Mouse (Mus musculus): ENCODE data around the gene Vgll1. TPM values are rescaled to one million over a fixed set of nuclear protein-coding genes. Genes with fewer than 3 reads are reported as not detected.

Gene Vgll1
- total RNA-seq (2018; cell fraction: chromatin; rRNA removed) = not detected
- not detected for total RNA-seq (2018; cell fraction: cytosol; rRNA removed)
- not detected for total RNA-seq (2018; cell fraction: nucleus; rRNA removed)
- polyA plus RNA-seq (2018) = not detected in 3 replicates

DNA sequence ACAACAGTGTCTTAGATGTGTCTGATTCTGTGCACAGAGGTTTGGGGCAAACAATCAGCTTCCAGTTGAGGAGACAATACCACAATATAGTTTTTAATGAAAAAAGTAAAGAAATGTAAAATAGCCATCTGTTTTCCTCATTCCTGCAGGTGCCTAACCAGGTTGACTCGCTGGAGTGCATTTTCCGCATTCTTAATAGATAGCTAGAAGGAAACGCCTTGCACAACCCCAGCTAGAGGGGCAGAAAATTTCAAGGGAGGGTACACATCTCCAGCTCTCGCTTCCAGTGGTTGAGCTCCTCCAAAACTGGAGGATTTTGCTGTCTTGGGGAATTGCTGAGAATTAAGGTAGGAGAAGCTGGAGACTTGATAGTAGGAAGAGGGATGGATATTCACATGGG is at the start of gene Vgll1:
TSS of gene Vgll1 (plus strand) at position 301 of the 400 bp plus-strand sequence.
- H3K27ac ChIP-seq = no peak within 1 kb of the TSS
- WGBS (ENCODE audit: missing documents) = 84% methylated on average over 4 of the region's 4 CpGs
- no peak within 1 kb of the TSS for H3K4me3 ChIP-seq (ENCODE audit: inconsistent target)
- H3K79me2 ChIP-seq (ENCODE audit: inconsistent target) = no peaks in the 10 kb centered on the region
- no peaks in the 10 kb centered on the region for H3K36me3 ChIP-seq (ENCODE audit: inconsistent target)

DNA sequence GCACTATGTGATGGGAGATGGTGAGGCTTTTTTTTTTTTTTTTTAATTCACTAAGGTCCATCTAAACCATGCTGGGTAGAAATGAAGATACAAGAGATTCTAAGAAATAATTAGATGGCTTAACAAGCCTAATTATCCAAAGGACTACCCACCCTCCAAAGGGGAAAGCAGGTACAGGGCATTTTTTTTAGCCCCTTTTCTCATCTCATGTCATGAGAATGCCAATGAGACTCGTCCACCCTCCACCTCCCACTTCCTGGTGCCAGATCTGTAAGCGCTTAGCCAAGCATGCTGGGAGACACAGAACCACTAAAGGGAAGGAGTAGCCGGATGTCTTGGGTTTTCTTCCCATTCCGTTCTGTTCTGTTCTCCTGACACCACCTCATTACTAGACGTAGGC is 45.1 kb upstream of the Vgll1 start, which contains the start of gene Brs3:
TSS of gene Brs3 (plus strand) at position 301 of the 400 bp plus-strand sequence.
- 81% methylated on average over 5 of the region's 5 CpGs for WGBS (ENCODE audit: missing documents)
- no peak within 1 kb of the TSS for H3K27ac ChIP-seq
- no peak within 1 kb of the TSS for H3K4me3 ChIP-seq (ENCODE audit: inconsistent target)
- no peaks in the 10 kb centered on the region for H3K79me2 ChIP-seq (ENCODE audit: inconsistent target)
- H3K36me3 ChIP-seq (ENCODE audit: inconsistent target) = no peaks in the 10 kb centered on the region

DNA sequence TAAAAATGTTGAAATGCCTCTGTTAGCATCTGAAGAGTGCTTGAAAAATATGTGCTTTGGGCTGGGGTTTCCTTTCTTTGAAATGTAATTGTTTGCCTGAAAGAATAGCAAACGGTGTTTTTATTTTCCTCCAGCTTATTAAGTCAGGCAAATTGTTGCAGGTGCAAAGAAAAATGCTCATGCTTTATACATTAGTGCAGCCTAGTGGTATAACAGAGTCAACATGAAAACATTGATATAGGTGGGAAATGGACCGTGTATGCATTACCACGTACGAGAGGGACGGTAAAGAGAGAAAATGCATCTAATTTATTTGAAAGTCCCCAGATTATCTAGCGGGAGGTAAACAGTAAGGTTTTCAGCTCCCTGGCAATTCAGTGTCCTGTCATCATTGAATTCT is 44.0 kb upstream of the Vgll1 start:
- no peaks in the 10 kb centered on the region for H3K36me3 ChIP-seq (ENCODE audit: inconsistent target)
- H3K79me2 ChIP-seq (ENCODE audit: inconsistent target) = no peaks in the 10 kb centered on the region
- H3K4me3 ChIP-seq (ENCODE audit: inconsistent target) = no peak overlapping the region
- 82% methylated on average over 6 of the region's 6 CpGs for WGBS (ENCODE audit: missing documents)
- H3K27ac ChIP-seq = no peak overlapping the region

DNA sequence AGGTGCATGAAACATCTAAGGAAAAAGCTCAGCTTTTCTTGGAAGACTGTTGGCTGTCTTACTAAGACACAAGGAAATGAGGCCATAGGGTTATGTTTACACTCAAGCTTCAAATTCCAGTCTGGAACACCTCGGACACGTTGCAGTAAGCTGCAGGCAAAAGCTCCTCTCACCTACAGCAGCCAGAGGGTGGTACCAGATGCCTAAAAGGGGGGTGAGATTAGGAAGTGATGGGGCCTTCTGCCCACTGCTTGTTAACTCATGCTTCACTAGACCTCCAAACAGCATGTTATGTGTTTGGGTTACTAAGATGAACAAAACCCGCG is 35.1 kb upstream of the Vgll1 start:
- 13% methylated on average over 4 of the region's 4 CpGs for WGBS (ENCODE audit: missing documents)
- Histone ChIP-seq H3K4me3 (ENCODE audit: inconsistent target) (peak overlapping the region; percentile 38), H3K27ac (peak overlapping the region; percentile 46; the same call in 1 of the 2 replicates), H3K36me3 (ENCODE audit: inconsistent target) (no peaks in the 10 kb centered on the region), H3K79me2 (ENCODE audit: inconsistent target) (no peaks in the 10 kb centered on the region)

DNA sequence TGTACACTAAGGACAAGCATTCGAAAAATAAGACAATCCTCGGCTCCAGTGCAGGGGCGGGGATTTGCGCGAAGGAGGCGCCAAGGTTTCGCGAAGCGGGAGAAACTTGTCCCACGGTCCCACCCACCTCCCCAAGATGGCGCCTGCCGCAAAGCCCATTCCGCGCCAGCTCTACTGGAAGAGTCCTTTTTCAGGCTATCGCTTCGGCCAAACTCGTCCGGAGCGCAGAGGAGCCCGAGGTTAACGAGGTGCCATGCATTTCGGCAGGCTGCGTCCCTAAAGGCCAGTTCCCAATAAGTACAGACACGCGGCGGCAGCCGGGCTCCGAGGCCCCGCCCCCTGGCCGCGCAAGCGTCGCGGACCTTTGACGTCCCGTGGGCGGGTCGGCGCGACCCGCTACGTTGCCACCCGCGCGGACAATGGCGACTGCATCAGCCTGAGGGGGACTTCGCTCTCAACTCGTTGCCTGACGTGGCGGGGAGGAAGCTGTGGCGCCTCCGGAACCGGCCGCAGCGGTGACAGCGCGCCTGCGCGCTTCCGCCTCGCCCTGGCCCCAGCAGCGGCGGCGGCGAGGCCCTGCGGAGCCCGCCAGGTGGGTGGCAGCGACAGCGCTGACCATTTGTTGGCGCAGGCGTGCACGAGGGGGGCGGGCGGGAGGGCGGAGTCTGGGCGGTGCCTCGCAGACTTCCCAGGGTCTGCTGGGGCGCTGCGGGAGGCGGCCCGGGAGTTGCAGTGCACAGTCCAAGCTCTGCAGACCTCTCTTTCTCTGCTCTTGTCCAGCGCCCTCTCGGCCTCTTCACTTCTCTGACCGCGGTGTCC is 34.5 kb upstream of the Vgll1 start, which contains the start of gene Htatsf1:
TSS of gene Htatsf1 (plus strand) at position 410 of the 819 bp plus-strand sequence.
- WGBS (ENCODE audit: missing documents) = 16% methylated on average over 66 of the region's 85 CpGs
- no peaks in the 10 kb centered on the region for H3K79me2 ChIP-seq (ENCODE audit: inconsistent target)
- peak within 1 kb of the TSS; percentile 46 for H3K27ac ChIP-seq
- no peaks in the 10 kb centered on the region for H3K36me3 ChIP-seq (ENCODE audit: inconsistent target)
- peak within 1 kb of the TSS; percentile 59 for H3K4me3 ChIP-seq (ENCODE audit: inconsistent target)

DNA sequence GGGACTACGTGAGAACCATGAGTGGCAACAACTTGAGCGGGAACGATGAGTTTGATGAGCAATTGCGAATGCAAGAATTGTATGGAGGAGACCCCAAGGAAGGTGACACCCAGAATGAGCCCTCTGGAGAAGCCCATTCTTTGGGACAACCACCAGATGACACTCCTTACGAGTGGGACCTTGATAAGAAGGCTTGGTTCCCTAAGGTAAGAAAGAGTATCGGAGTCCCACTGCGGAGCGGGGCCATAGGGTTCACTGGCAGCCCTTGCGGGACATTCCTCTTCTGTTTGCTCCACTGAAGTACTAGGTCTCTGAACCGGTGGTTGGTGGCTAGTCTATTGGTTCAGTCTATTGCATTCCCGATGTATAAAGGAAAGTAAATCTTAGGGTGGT is 33.9 kb upstream of the Vgll1 start:
- peak overlapping the region; percentile 59 for H3K4me3 ChIP-seq (ENCODE audit: inconsistent target)
- WGBS (ENCODE audit: missing documents) = 29% methylated on average over 11 of the region's 11 CpGs
- no peak overlapping the region for H3K27ac ChIP-seq
- H3K79me2 ChIP-seq (ENCODE audit: inconsistent target) = no peaks in the 10 kb centered on the region
- no peaks in the 10 kb centered on the region for H3K36me3 ChIP-seq (ENCODE audit: inconsistent target)

DNA sequence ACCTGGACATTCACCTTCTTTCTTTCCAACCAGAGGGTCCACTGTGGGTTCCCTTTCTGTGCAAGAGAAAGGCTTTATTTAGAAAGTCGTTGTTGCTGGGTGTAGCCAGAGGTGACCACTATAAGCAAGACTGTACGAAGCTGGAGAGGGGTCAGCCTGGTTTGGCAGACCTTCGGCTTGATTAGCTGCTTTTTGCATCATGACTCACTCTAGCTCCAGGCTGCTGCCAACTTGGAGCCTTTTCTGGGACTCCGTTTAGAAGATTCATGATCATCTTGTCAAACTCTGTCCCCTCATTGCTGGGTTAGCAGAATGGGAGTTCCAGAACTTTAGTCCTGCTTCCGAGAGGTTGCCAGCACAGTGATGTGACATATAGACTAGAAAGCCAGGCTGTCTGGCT is 6.4 kb upstream of the Vgll1 start:
- Histone ChIP-seq H3K36me3 (ENCODE audit: inconsistent target) (no peaks in the 10 kb centered on the region), H3K27ac (no peak overlapping the region), H3K79me2 (ENCODE audit: inconsistent target) (no peaks in the 10 kb centered on the region), H3K4me3 (ENCODE audit: inconsistent target) (no peak overlapping the region)
- WGBS (ENCODE audit: missing documents) = 75% methylated on average over 5 of the region's 5 CpGs

DNA sequence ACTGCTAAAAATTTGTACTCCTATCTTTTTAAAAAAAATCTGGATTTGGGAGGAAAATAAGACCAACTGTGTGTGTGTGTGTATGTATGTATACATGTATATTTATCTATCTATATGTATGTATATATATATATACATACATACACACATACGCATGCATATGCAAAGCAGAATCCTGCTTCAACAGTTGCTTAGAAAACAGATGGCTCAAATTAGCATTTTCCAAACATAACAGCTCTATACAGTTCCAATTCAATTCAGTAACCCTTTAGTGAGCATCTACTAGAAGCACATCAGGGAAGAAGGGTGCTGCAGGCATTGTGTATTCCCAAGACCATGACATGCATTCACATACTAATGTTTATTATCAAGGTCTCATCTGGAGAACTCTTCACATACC is 15.5 kb downstream of the Vgll1 start:
- WGBS (ENCODE audit: missing documents) = 100% methylated on average over 1 of the region's 1 CpGs
- no peak overlapping the region for H3K4me3 ChIP-seq (ENCODE audit: inconsistent target)
- H3K79me2 ChIP-seq (ENCODE audit: inconsistent target) = no peaks in the 10 kb centered on the region
- H3K27ac ChIP-seq = no peak overlapping the region
- no peaks in the 10 kb centered on the region for H3K36me3 ChIP-seq (ENCODE audit: inconsistent target)

DNA sequence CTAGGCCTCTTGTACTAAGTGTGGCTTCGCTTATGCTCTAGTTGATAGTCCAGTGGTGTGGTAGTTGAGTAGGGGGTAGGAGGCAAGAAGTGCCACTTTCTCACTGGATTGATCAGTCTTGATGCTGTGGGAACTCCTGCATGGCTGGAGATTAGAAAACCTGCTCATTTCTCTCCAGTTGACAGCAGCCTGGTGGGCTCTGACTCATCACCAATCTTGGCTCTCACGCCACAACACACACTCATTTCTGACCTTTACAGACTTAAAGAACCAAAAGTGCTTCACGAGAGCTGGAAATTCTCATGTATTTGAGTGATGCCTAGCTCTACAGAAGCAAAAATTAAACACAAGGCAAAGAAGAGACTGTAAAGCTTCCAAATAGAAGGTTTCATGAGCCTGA is 19.1 kb downstream of the Vgll1 start:
- Histone ChIP-seq H3K36me3 (ENCODE audit: inconsistent target) (no peaks in the 10 kb centered on the region), H3K27ac (no peak overlapping the region), H3K79me2 (ENCODE audit: inconsistent target) (no peaks in the 10 kb centered on the region), H3K4me3 (ENCODE audit: inconsistent target) (no peak overlapping the region)
- WGBS (ENCODE audit: missing documents) = 94% methylated on average over 2 of the region's 3 CpGs

DNA sequence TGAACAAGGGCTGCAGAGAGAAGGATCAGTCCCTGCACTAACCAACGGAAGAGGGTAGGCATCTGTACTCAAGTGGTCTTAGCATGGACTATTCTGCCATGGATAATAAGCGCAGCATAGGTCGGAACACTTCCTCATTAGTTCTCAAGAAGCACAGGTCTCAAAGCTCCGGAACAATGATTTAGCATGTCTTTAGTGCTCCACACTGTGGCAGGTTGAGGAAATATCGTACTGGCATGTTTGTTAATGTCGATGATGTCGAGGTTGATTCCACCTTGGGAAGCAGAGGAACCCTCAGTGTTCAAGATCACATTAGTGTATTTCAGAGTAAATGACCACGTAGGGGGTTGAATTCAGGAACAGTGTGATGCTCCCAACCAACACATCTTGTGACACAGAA is 30.2 kb downstream of the Vgll1 start:
- H3K4me3 ChIP-seq (ENCODE audit: inconsistent target) = no peak overlapping the region
- no peaks in the 10 kb centered on the region for H3K36me3 ChIP-seq (ENCODE audit: inconsistent target)
- H3K27ac ChIP-seq = no peak overlapping the region
- 58% methylated on average over 8 of the region's 8 CpGs for WGBS (ENCODE audit: missing documents)
- no peaks in the 10 kb centered on the region for H3K79me2 ChIP-seq (ENCODE audit: inconsistent target)

DNA sequence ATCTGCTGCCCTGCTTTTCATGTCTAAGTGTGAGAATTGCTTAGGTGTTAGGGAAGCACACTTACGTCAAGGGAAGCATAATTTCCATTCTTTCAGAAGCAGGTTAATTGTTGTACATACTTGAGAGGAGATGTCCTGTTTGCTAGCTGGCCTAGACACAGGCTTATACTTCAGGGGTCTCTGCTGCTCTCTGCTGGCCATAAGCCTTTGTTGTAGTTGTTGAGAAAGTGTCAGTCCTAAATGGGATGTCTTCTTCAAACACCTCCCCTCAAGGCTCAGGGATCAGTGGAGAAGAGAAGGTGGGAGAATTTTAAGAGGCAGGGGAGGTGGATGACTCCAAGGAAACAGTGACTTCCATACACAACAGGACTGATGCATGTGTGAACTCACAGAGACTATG is 32.9 kb downstream of the Vgll1 start:
- WGBS (ENCODE audit: missing documents) = 100% methylated on average over 1 of the region's 1 CpGs
- Histone ChIP-seq H3K27ac (no peak overlapping the region), H3K36me3 (ENCODE audit: inconsistent target) (no peaks in the 10 kb centered on the region), H3K4me3 (ENCODE audit: inconsistent target) (no peak overlapping the region), H3K79me2 (ENCODE audit: inconsistent target) (no peaks in the 10 kb centered on the region)

DNA sequence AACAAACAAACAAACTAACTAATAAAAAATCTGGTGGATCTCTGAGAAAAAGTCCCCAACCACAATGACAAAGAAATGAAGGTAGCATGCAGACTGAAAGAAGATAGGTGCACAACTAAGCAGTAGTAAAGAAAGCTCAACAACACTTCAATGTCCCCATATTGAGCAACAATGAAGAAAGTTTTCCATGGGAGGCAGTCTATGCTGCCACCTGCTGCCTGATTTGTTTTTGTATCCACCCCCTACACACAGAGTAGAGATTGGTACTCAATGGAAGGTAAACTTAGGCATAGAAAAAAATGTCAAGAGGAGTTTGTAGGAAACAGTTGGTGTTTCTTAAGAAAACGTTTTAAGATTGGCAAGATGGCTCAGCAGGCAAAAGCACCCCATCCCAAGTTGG is 42.7 kb downstream of the Vgll1 start:
- Histone ChIP-seq H3K27ac (no peak overlapping the region), H3K79me2 (ENCODE audit: inconsistent target) (no peaks in the 10 kb centered on the region), H3K4me3 (ENCODE audit: inconsistent target) (no peak overlapping the region), H3K36me3 (ENCODE audit: inconsistent target) (no peaks in the 10 kb centered on the region)
- WGBS (ENCODE audit: missing documents) = 40% methylated on average over 1 of the region's 1 CpGs

DNA sequence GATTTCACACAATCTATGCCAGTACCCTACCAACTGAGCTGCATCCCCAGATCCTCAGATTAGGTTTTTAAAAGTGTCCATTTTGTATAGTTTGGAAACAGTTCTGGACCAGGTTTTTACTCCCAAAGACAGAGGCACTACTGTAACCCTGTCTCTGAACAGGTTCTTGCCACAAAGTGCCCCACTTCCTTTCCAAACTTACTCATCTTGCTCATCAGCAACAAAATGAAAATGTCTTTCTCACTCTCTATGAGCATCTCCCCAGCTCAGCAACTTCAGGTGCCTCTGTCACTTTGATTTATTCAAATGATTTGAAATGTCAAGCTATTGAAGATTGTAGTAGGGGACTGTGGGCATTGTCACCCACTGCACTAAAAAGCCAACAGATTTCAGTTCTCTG is 49.7 kb downstream of the Vgll1 start:
- no peak overlapping the region for H3K4me3 ChIP-seq (ENCODE audit: inconsistent target)
- H3K36me3 ChIP-seq (ENCODE audit: inconsistent target) = no peaks in the 10 kb centered on the region
- H3K27ac ChIP-seq = no peak overlapping the region
- no peaks in the 10 kb centered on the region for H3K79me2 ChIP-seq (ENCODE audit: inconsistent target)

DNA sequence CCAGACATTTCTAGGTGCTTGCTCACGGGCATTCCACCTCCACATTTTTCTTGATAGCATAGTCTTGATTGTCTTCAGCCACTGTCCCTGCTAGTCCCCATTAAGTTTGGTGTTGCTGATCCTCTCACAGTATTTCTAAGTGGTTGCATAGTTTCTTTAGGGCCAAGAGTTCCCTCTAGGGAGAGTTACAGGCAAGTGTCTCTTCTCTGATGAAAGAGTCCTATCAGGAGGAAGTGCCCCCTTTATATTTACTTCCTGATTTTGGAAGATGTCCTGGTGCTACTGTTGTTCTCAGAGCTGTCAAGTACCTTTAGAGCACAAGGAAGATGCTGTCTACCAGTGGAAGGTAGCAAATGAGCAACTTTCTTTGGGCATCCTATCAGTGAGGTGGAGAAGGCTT is 65.6 kb downstream of the Vgll1 start:
- H3K27ac ChIP-seq = no peak overlapping the region
- H3K4me3 ChIP-seq (ENCODE audit: inconsistent target) = no peak overlapping the region
- 83% methylated on average over 1 of the region's 1 CpGs for WGBS (ENCODE audit: missing documents)
- no peaks in the 10 kb centered on the region for H3K36me3 ChIP-seq (ENCODE audit: inconsistent target)
- H3K79me2 ChIP-seq (ENCODE audit: inconsistent target) = no peaks in the 10 kb centered on the region

Data from macrophage (primary cell).